Mouse (Mus musculus) heart, postnatal 14 days (tissue): ENCODE results near the gene Tas2r115. TPM values are rescaled to one million over a fixed set of nuclear protein-coding genes. Genes with fewer than 3 reads are reported as not detected.
"Not testable (repeated sequence)": the region's sequence is repeated elsewhere in the genome, so short reads cannot be mapped to it uniquely, and the experiment has no call there.

Source experiments
- DNase-seq, 2 experiments: peaks; one replicate each; pipeline ENCODE4 v3.0.0; 2021 to 2022
- intact Hi-C: fragments of 180-260 bp; cut with DNase I; formaldehyde crosslinking; loops from one replicate; pipeline ENCODE4 v1.15.1; 2025
- long read RNA-seq, 2 experiments: library from polyadenylated mRNA; stranded (forward); transcript quantifications; one replicate each; pipeline ENCODE4 v2.0.0; 2021
- total RNA-seq, 2 experiments: library from RNA; stranded (reverse); gene quantifications; 2 replicates each; pipeline ENCODE4 v1.2.3; 2021

The Tas2r115 gene
- total RNA-seq, result not detected
- long read RNA-seq, experiment 1, result 0 reads
- long read RNA-seq, experiment 2, result 0 reads

DNA sequence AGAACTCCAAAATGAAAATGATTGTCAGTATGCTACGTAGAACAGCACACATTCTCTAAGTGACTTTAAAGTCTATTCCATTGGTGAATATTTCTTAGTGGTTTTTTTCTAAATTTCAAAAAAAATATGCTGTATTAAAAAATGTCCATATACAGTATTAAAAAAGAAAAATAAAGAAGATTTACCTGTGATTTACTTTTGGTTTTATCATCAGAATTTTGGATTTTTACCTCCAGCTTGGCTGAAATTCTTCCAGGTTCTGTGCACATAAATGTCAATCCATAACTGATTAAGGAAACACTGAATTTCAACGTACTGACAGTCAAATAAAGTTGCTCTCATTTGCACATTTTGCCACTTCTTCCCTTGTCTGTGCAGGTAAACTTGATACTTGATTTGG, at the start of gene Tas2r115:
Tas2r115 (minus strand) TSS at position 101 of the 400 bp plus-strand sequence.
- intact Hi-C loops, result no loop called here
- no peak for DNase-seq

DNA sequence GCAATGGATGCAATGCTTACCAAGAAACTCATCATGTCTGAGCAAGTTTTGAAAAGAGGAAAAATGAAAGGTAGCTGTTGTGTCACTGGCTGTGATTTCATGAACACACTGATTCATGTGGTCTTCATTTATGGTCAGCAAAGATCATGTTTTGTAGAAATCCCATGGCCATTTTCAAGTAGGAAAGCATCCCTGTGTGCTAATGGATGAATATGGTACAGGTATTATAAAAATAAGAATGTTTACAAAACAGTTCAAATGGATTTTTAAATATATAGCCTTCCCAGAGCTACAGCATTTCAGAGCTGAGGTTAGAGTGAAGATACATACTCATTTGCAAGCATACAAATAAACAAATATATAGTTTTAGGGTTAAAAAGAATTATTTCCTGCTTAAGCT, 40.2 kb upstream of the Tas2r115 start, which contains the start of gene Tas2r136:
Tas2r136 (minus strand) TSS at position 101 of the 400 bp plus-strand sequence.
- no peak for DNase-seq
- intact Hi-C loops, result no loop called here

DNA sequence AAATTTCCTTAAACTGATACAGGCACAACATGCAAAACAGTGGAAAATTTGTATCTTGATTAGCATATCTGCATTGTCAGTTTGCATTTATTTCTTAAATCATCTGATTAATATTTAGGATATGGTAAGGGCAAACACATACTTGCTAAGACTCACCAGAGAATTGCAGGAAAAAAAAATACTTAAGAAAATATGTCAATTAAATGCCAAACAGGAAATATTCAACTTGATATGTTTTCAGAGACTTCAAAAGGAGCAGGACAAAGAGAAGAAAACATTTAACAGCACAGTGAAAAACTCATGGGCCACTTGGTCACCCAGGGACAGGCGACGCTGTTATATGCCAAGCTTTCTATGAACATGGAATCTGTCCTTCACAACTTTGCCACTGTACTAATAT, 24.0 kb upstream of the Tas2r115 start, which contains the start of gene Tas2r102:
Tas2r102 (plus strand) TSS at position 301 of the 400 bp plus-strand sequence.
- DNase-seq, result no peak
- intact Hi-C loops, result no loop called here

DNA sequence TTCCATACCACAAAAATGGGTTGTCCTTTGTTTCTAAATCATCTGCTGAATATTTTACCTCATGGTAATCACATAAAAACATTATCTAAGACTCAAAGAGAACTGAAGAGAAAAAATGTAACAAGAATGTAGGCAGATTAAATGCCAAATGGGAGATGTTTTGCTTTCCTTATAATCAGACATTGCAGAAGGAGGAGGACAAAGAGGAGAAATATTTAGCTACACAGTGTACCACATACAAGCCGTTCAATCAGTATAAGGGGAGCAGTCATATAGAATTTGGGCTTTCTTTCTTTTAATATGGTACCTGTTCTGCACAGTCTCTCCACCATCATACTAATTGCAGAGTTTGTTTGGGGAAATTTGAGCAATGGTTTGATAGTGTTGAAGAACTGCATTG, 16.6 kb upstream of the Tas2r115 start, which contains the start of gene Tas2r124:
Tas2r124 (plus strand) TSS at position 301 of the 400 bp plus-strand sequence.
- DNase-seq, result no peak
- intact Hi-C loops, result no loop called here

DNA sequence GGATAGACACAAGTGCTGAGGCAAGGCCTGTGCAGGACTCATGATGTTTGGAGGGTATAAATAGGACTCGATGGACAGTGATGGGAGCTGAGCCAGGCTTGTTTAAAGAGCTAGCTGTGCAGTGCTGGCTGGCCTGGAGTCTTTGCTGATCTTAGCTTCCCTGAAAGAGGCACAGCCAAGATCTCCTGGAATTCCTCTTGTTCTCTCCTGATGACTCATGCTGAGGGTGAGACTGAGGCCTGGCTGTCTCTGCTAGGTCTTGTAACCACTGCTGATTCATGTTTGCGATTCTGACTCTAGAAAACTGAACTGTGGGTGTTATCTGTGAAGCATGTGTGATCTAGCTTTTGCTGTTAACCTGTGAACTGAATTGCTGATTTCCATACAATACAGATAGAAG, 12.4 kb upstream of the Tas2r115 start:
- DNase-seq, result no peak
- intact Hi-C loops, result no loop called here

DNA sequence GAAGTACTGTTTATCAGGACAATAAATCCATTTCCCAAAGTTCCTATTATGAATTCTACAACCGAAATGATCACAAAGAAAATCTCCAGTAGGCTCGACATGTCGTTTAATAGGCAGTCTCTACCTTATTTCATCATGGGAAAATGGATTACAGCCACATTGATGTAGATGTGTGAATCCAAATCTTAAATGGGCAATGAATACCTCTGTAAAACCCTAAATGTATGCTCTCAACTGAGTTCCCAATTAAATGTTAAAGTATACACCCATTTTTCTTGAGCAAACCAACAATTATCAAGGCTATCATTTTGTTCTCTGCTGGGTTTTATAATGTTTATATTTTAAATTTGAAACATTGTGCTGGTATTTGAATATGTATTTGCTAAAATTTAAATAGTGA, 26.0 kb downstream of the Tas2r115 start, which contains the start of gene Tas2r122:
Tas2r122 (minus strand) TSS at position 101 of the 400 bp plus-strand sequence.
- intact Hi-C loops, result no loop called here
- no peak for DNase-seq

DNA sequence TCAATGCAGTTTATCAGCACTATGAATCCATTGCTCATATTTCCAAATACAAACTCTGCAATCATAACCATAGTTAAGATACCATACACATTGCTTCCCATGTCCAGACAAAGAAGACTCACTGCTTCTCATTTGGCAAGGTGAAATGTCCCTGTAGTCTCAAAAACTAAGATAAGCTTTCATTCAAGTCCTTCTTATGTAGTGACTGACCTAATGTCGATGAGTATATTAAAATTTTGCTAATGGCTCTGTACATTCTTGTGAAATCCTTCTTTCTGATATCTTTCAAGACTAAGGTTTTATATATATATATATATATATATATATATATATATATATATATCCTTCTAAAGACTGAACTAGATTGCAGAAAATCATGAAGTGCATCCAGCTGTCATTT, 36.9 kb downstream of the Tas2r115 start, which contains the start of gene Tas2r121:
Tas2r121 (minus strand) TSS at position 101 of the 400 bp plus-strand sequence.
- intact Hi-C loops, result no loop called here
- DNase-seq, result no peak

DNA sequence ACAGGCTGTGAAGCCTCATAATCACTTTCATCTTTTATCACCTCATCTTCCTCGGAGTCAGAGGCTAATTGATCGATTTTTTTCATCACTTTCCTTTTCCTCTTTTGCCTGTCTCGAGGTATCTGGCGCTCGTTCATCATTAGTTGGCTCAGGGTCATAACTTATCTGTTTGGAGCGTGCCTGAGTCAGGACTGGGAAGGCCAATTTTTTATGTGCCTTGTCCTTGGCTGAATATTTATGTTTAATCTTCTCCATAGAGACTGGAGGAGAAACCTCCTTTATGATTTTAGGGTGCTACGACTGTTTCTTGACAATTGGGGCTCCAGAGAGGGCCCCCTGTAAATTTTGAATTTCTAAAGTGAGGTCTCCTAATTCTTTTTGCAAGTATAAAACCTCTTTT, 46.2 kb downstream of the Tas2r115 start:
- DNase-seq, intact Hi-C loops: not testable (repeated sequence)

Other genes starting within 250 kb of the Tas2r115 start
- not detected for gene Prh1, start 168.2 kb downstream of the Tas2r115 start, total RNA-seq
- gene Prp2, start 142.1 kb downstream of the Tas2r115 start, total RNA-seq, result not detected
- not detected for gene A630073D07Rik, start 86.5 kb downstream of the Tas2r115 start, total RNA-seq
- not detected for gene Tas2r120, start 81.1 kb downstream of the Tas2r115 start, total RNA-seq
- gene Tas2r121, start 37.0 kb downstream of the Tas2r115 start, total RNA-seq, result not detected
- not detected for gene Tas2r122, start 26.1 kb downstream of the Tas2r115 start, total RNA-seq
- not detected for gene Tas2r124, start 16.7 kb upstream of the Tas2r115 start, total RNA-seq
- gene Tas2r102, start 24.1 kb upstream of the Tas2r115 start, total RNA-seq, result not detected
- gene Tas2r136, start 40.1 kb upstream of the Tas2r115 start, total RNA-seq, result not detected
- not detected for gene Tas2r117, start 64.8 kb upstream of the Tas2r115 start, total RNA-seq
- not detected for gene Tas2r123, start 109.1 kb upstream of the Tas2r115 start, total RNA-seq
- gene Tas2r116, start 117.4 kb upstream of the Tas2r115 start, total RNA-seq, result not detected
- gene Tas2r110, start 130.0 kb upstream of the Tas2r115 start, total RNA-seq, result not detected
- gene Tas2r113, start 155.0 kb upstream of the Tas2r115 start, total RNA-seq, result not detected
- gene Tas2r125, start 171.6 kb upstream of the Tas2r115 start, total RNA-seq, result not detected
- gene Tas2r129, start 213.1 kb upstream of the Tas2r115 start, total RNA-seq, result not detected
- not detected for gene Tas2r131, start 219.9 kb upstream of the Tas2r115 start, total RNA-seq
- gene Tas2r109, start 242.9 kb upstream of the Tas2r115 start, total RNA-seq, result not detected